Mouse (Mus musculus): ENCODE data around the gene Ramac. TPM values are rescaled to one million over a fixed set of nuclear protein-coding genes. Genes with fewer than 3 reads are reported as not detected.

The Ramac gene
- total RNA-seq, 2 experiments from 2014 or later, result 30.0 to 31.1 TPM

DNA sequence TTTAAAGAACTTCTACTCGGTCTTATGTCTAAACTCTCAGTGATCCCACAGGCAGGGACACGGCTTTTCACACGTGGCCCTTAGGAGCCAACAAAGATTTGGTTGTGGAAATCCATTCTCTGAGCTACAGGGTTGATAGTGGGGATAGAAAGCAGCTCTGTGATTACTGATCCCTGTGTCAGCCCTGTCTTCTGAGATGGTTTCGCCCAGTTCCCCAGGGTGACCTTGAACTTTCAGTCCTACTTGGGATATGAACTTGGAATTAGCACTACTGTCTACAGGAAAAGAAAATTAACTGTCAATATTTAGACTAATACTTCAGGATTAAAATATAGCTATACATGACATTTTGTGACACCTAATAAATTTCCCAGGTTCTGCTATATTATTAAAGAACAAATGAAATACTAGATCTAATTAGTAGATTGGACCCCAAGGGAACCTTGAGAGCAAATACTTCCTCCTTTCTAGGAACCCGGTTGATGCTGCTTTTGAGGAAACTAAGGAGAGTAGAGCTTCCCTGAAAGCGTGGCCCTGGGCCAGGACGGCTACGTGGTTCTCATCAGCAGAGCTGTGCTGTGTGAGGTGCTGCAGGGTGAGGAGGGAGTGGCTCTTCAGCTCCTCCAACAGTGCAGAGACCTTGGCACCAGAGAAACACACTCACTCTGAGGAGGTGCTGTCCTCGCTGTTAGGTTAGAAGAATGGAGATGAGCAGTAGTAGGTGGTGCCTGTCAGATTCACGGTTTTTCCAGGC, 10.2 kb downstream of the Ramac start:
- DNase-seq (ENCODE audit: low spot score), result no peak
- intact Hi-C loops (cut with DNase I), result no loop called here

DNA sequence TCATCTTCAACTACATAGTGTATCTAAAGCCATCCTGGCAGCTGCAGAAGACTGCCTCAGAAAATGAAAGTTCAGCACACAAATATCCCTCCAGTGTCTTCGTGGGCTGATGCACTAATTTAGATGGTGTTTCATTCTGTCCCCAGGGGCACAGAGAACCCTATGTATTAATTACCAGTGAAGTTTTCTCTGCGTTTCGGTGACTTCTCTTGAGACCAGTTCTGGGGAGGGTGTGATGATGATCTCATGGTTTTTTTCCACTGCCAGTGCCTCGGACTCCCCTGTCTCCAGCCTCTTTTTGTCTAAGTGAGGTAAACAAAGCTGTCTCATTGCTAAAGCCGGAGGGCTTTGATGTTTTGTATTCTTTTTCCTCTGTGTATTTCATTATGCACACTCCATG, 12.6 kb downstream of the Ramac start:
- DNase-seq (ENCODE audit: low spot score), result no peak

DNA sequence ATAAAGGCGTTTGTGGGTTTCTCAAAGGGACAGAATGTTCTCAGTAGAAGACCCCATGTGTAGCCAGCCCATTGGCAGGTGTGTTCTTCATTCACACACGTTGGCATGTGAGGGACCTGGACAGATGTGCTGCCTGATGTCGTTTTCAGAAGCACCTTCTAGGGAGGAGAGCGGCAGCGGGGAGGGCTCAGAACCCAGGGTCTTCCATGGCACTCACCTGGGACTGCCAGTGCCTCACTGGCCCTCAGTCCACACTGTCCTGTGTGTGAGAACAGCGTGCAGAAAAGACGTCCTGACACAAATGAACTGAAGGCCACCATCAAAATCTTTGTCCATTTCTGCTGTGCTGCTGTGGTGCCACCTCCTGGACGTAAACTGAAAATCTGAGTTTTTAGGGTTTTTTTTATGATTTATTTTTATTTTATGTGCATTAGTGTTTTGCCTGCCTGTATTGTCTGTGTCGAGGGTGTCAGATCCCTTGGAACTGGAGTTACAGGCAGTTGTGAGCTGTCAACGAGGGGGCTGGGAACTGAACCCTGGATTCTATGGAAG, 15.0 kb downstream of the Ramac start:
- no peak for DNase-seq (ENCODE audit: low spot score)
- intact Hi-C loops (cut with DNase I), result no loop called here

More for the DNA sequence above, 12.6 kb downstream of the Ramac start:
- intact Hi-C loops (cut with DNase I), result no loop called here

DNA sequence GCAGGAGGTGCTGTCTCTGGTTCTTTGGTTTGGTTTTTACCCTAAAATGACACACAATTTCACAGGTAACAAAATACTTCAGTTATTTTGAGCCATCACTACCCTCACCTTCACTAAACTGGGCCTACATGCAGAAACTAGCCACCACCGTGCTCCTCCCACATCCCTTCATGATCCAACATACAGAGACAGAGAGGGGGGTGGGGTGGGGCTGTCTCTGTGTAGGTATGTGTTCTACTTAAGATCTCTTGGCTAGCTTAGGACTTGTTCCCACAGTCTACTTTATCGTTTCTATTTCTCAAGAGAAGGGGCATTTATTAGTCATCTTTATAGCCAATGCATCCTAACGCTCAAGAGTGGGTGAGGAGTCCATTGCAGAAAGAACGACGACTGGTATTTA, 25.8 kb downstream of the Ramac start:
- DNase-seq (ENCODE audit: low spot score), result no peak
- intact Hi-C loops (cut with DNase I), result loop anchor here (2.0 to 10.0 kb wide), 5 partner anchors 24 to 486 kb away; partner anchors contain the start of genes Btbd1 and Hdgfl3

DNA sequence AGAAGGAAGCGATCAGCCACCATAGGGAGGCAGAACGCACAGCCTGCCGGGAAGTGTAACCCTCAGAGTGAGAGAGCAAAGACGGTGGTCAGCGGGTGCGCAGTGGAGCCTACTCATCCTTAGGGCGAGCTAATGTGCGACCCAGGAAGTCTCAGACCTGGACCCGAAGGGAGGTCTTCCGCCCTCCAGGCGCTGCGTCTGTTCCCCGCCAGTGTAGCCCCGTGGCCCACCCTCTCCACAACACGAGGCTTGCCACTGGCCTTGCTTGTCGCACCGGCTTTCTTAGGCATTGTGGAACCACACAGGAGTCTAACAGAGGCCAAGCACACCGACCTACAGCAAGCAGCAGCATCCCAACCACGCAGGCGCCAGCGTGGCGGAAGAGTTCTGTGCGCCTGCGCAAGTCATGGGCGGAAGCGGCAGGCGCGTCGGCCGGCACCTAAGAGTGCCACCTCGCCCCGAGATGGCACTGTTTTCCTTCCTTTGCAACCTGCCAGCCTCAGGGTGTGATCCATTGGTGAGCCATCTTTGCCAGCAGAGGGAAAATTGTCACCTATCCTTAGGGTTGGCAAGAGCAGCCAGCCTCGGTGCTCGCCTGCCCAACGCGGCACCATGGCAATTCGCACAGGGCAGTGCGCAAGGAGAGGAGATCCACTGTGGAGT, 26.5 kb downstream of the Ramac start, which contains the start of gene 3110040N11Rik:
TSS of gene 3110040N11Rik (minus strand) at position 384 of the 663 bp plus-strand sequence.
- intact Hi-C loops (cut with DNase I), result loop anchor here (2.0 to 10.0 kb wide), 5 partner anchors 24 to 486 kb away; partner anchors contain the start of genes Btbd1 and Hdgfl3
- peak; percentile 60 for DNase-seq (ENCODE audit: low spot score)

DNA sequence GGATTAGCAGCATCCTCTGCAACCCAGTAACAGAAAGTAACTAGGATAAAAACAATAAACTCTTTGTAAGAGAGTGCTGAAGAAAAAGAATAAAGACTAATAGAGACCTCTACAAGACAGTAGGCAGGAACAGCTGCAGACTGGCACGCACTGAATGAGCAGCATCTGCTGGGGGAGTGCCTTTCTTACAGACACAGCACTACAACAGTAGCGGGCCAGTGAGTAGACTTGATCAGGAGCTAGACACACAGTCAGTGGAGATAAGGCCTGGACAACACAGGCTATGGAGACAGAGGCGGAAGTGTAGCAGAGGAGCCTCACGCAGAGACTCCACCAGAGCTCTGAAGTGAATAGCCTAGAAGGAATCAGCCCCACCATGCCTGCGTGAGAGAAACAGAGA, 43.3 kb downstream of the Ramac start:
- intact Hi-C loops (cut with DNase I), result loop anchor here (5.0 kb wide), 1 partner anchor 66 kb away; no protein-coding TSS in a partner anchor
- DNase-seq (ENCODE audit: low spot score), result no peak

Other genes with a start within 250 kb of the Ramac start
- gene Fsd2, start 196.0 kb upstream of the Ramac start, total RNA-seq (2021), result 100 to 1,000 TPM; 300 to 302 TPM
- 1 to 10 TPM; 8.2 to 9.4 TPM for gene Whamm, start 191.7 kb upstream of the Ramac start, total RNA-seq (2021)
- 100 to 1,000 TPM; 102 to 112 TPM for gene Homer2, start 55.4 kb upstream of the Ramac start, total RNA-seq (2021)
- 10 to 100 TPM; 21.8 to 28.5 TPM for gene 3110040N11Rik, start 26.6 kb downstream of the Ramac start, total RNA-seq (2021)
- 100 to 1,000 TPM; 121 to 134 TPM for gene Btbd1, start 66.5 kb downstream of the Ramac start, total RNA-seq (2021)
- not detected for gene Gm10160, start 92.9 kb downstream of the Ramac start, total RNA-seq (2021)
- 10 to 100 TPM; 13.1 to 13.4 TPM for gene Tm6sf1, start 96.1 kb downstream of the Ramac start, total RNA-seq (2021)
- gene Hdgfl3, start 171.5 kb downstream of the Ramac start, total RNA-seq (2021), result 1 to 10 TPM; 6.6 to 7.2 TPM
- 1 to 10 TPM; 1.7 to 2.3 TPM for gene Bnc1, start 229.4 kb downstream of the Ramac start, total RNA-seq (2021)

Measured in heart, postnatal 25 days (tissue).